Mouse (Mus musculus) heart, embryonic 10.5 days (tissue): Measurements from ENCODE around the gene Tas2r137. TPM values are rescaled to one million over a fixed set of nuclear protein-coding genes. Genes with fewer than 3 reads are reported as not detected.

Experiments used
- DNase-seq: peaks from one replicate; pipeline ENCODE4 v3.0.0-alpha.2; 2017; ENCODE audit warnings: low spot score
- H3K27ac ChIP-seq: fragments of 300-500 bp; sonication (generic); 2 replicates; pipeline ENCODE4 v1.5.1; 2016; ENCODE audit warnings: mild to moderate bottlenecking
- H3K27me3 ChIP-seq: fragments of 300-500 bp; sonication (generic); 2 replicates; pipeline ENCODE4 v1.6.1; 2016; ENCODE audit warnings: mild to moderate bottlenecking; ENCODE audit not compliant: poor library complexity, insufficient read depth, severe bottlenecking
- H3K36me3 ChIP-seq: fragments of 300-500 bp; sonication (generic); 2 replicates; pipeline ENCODE4 v1.6.1; 2016; ENCODE audit warnings: mild to moderate bottlenecking, moderate library complexity
- H3K4me1 ChIP-seq: fragments of 300-500 bp; sonication (generic); 2 replicates; pipeline ENCODE4 v1.6.1; 2016; ENCODE audit warnings: mild to moderate bottlenecking
- H3K4me3 ChIP-seq: fragments of 300-500 bp; sonication (generic); 2 replicates; pipeline ENCODE4 v1.5.1; 2016; ENCODE audit warnings: mild to moderate bottlenecking, moderate library complexity
- H3K9me3 ChIP-seq: fragments of 300-500 bp; sonication (generic); 2 replicates; pipeline ENCODE4 v1.6.1; 2016; ENCODE audit warnings: mild to moderate bottlenecking, moderate library complexity
- WGBS: fragments of 180-500 bp; shearing (Covaris S2); methylation state at CpG from one replicate; pipeline ENCODE4 v1.1.7; 2016; 5-methylcytosine and 5-hydroxymethylcytosine counted together
- polyA plus RNA-seq: library from polyadenylated mRNA; unstranded; fragments of >200 nt; fragmentation: Nextera tagmentation; extraction: Ambion mirVana; gene quantifications from 2 replicates; pipeline ENCODE4 v1.2.1, GENCODE M21; 2016

Gene Tas2r137
- polyA plus RNA-seq = not detected in 2 replicates

DNA sequence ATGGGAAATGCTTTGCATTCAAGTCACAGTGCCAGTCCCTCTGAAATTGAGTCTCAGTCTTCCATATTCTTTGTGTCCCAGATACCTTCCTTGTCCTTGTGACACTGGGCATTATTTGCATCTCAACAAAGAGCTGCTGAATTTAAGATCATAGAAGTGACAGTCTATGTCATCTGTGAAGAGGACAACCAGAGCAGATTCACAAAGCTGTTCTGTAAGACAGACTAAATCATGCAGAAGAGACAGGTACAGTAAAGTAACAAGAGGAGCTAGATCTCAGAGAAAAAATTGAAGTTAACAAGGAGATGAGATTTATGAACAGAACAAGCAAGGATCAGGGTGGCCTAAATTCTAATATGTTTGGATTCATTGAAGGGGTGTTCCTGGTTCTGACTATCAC, at the start of gene Tas2r137:
Gene Tas2r137 (plus strand): TSS at position 301 of the 400 bp plus-strand sequence.
- no peaks in the 10 kb centered on the region for H3K36me3 ChIP-seq
- no peaks in the 10 kb centered on the region for H3K4me1 ChIP-seq
- no peak within 1 kb of the TSS for H3K27ac ChIP-seq
- no peak for DNase-seq
- H3K27me3 ChIP-seq = no peaks in the 10 kb centered on the region
- no peaks in the 10 kb centered on the region for H3K9me3 ChIP-seq
- no peak within 1 kb of the TSS for H3K4me3 ChIP-seq

DNA sequence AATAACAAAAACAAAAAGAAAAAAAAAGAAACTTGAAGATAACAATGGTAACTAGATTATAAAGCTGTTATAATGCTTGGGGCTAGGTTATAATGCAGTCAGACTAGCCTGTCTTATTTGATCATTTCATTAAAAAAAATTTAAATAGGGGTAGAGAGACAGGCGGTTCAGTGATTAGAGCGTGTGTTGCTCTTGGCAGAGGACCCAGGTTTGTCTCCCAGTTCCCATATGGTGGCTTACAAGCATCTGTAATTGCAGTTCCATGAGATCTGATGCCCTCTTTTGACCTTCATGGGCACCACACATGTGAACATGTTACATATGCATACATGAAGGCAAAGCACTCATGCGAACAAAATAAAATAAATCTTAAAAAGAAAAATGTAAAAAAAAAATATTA, 49.8 kb upstream of the Tas2r137 start:
- H3K36me3 ChIP-seq = no peaks in the 10 kb centered on the region
- peaks cover 23% of the 10 kb centered on the region for H3K27me3 ChIP-seq
- H3K9me3 ChIP-seq = no peaks in the 10 kb centered on the region
- DNase-seq = no peak
- no peak overlapping the region for H3K27ac ChIP-seq
- WGBS = 64% methylated on average over 3 of the region's 3 CpGs
- no peak overlapping the region for H3K4me3 ChIP-seq
- no peaks in the 10 kb centered on the region for H3K4me1 ChIP-seq

DNA sequence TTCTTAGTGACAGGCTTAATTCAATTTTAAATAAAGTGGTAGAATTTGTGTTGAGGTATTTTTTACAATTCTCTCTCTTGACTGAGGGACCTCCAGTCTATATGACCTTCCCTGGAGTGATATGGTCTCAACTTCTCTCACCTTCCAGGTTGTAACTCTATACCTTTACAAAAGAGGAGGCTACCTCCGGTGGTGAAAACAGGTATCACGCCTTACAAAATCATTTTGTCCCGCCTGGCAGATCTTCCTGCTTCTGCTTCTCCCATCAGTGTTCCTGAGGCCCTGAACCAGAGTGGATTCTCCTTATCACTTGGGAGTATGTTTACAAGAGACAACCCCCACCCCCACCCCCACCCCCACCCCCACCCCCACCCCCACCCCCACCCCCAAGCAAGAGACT, 49.3 kb upstream of the Tas2r137 start:
- Histone ChIP-seq H3K4me1 (no peaks in the 10 kb centered on the region), H3K27ac (no peak overlapping the region), H3K27me3 (peaks cover 23% of the 10 kb centered on the region), H3K36me3 (no peaks in the 10 kb centered on the region), H3K9me3 (no peaks in the 10 kb centered on the region), H3K4me3 (no peak overlapping the region)
- DNase-seq = no peak
- 33% methylated on average over 3 of the region's 3 CpGs for WGBS

DNA sequence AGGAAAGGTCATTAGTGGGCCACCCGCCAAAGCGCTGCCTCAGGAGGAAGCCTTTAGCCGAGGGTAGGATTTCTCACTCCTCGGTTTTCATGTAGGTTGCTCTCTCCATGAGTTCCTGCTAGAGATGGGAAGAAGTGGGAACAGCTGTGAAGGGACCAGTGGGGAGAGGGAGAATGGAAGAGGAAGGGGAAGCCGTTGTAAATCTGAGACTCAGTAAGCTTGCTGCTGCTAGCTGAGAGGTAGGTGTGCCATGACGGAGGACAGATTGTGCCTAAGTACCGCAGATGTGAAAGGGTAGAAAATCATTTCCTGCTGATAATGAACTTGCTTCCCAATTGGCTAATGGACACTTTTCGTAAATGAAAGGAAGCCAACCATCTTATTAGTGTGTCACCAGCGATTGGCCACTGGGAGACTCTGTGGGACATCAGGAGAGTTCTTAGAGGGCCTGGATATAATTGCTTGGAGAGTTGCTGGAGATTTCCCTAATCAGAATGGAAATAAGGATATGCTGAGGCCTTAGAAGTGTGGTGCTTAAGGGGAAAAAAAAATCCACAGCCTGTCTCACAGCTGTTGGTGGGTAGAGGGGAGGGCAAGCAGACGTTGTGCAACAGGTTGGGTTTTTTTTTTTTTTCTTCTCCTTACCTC, 47.6 kb upstream of the Tas2r137 start:
- DNase-seq = no peak
- Histone ChIP-seq H3K9me3 (no peaks in the 10 kb centered on the region), H3K36me3 (no peaks in the 10 kb centered on the region), H3K4me3 (no peak overlapping the region), H3K27ac (no peak overlapping the region), H3K27me3 (peaks cover 12% of the 10 kb centered on the region; the same call in 1 of the 2 replicates), H3K4me1 (no peaks in the 10 kb centered on the region)
- WGBS = 27% methylated on average over 10 of the region's 10 CpGs

DNA sequence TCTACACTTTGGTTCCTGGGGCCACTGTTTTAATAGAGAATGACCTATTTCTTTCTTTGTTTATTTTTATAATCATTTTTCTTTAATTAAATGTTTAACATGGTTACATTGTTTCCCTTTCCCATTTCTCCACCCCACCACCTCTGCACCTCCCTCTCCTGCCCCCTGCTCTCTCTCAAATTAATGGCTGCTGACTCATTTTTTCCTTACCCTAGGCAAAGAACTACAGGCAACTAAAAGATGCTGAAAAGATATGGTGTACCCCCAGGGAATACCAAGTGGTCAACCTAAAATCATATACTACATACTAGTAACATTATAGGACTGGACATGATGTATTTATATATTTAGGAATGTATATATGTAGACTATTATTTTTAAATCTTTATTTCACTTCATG, 42.4 kb upstream of the Tas2r137 start:
- no peaks in the 10 kb centered on the region for H3K36me3 ChIP-seq
- no peak for DNase-seq
- no peak overlapping the region for H3K27ac ChIP-seq
- H3K4me1 ChIP-seq = no peaks in the 10 kb centered on the region
- no peaks in the 10 kb centered on the region for H3K9me3 ChIP-seq
- H3K4me3 ChIP-seq = no peak overlapping the region
- H3K27me3 ChIP-seq = no peaks in the 10 kb centered on the region

DNA sequence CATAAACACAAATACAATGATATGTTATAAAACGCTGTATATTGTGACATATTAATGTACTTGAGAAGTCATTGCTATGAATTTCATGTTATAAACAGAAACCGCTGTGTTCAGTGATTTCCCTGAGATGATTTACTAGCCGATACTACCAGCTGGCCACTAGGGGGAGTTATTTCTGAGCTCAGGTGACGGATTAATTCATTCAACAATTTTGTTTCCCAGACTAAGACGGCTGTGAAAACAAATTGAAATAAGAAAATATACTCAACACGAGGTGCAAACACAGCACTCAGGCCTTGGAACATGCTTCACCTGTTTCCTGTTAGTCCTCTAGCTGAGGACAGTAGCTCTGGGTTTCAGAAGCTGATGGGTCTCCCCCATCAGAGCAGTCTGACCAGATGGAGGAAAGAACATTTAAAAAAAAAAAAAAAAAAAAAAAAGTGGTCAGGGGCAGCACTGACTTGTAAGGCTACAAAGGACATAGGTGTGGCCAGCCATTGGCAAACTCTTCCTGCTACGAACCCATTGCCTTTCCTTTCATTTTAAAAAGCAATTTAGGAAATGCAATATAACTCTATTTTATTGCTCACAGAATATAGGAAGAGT, 36.5 kb upstream of the Tas2r137 start:
- H3K4me1 ChIP-seq = no peaks in the 10 kb centered on the region
- H3K9me3 ChIP-seq = no peaks in the 10 kb centered on the region
- H3K27ac ChIP-seq = no peak overlapping the region
- no peaks in the 10 kb centered on the region for H3K36me3 ChIP-seq
- H3K4me3 ChIP-seq = no peak overlapping the region
- DNase-seq = no peak
- no peaks in the 10 kb centered on the region; the same call in 1 of the 2 replicates for H3K27me3 ChIP-seq
- WGBS = 27% methylated on average over 7 of the region's 7 CpGs

DNA sequence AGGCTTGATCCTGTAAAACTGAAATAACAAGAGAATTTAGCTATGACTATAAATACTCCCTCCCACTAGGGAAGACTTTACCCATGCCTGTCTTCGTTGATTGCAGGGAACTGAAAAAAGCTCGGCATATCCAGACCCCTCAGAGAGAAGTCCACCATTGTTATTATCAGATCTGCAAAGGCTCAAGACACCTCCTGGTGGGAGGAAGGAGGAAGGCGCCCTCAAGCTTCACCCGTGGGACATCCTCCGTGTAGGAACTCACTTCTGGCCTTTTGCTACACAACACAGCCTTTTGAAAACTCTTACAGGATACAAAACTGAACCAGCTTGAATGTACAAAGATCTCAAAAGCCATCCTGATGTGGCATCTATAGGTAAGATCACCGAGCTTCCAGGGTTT, 25.3 kb upstream of the Tas2r137 start:
- Histone ChIP-seq H3K27ac (no peak overlapping the region), H3K4me3 (no peak overlapping the region), H3K9me3 (no peaks in the 10 kb centered on the region), H3K4me1 (no peaks in the 10 kb centered on the region), H3K36me3 (no peaks in the 10 kb centered on the region), H3K27me3 (no peaks in the 10 kb centered on the region)
- 46% methylated on average over 6 of the region's 6 CpGs for WGBS
- DNase-seq = no peak

DNA sequence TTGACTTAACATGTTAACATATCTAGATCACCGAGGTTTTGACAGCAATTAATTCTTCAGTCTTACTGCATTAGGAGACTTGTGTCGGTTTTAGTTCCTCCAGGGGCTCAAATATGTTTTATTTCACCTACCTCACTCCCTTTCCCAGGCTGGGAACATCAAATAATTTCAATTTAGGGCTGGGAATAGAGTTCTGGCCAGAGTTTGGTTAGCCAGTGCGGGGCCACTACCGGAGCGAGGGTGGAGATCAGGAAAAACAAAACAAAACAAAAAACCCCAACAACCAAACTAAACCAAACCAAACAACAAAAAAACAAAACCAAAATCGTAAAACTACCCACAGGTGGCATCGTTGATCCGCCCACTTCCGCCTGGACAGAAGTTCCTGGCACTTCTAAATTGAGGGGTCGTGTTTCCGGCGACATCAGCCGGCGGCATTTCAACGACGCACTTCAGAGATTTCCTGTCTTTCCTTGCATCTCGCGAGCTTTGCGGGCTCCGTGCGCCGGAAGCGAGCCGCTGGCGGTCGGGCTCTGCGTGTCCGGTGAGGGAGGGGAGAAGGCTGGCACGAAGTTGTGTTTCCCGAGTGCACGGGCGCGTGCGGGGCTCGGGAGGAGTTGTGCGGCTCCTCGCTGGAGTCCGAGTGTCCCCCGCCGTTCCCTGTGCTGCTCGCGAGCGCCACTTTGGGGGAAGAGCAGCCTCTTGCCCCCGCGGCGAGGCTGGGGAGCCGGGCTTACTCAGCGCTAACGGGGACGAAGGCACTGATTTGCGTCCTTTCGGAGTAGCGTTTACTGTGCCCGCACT, 19.9 kb upstream of the Tas2r137 start, which contains the start of gene Ssbp1:
Gene Ssbp1 (plus strand): TSS at position 437 of the 804 bp plus-strand sequence.
- peak; percentile 97 for DNase-seq
- Histone ChIP-seq H3K27ac (peak within 1 kb of the TSS; percentile 98), H3K4me1 (peaks cover 10% of the 10 kb centered on the region), H3K9me3 (no peaks in the 10 kb centered on the region), H3K27me3 (no peaks in the 10 kb centered on the region), H3K4me3 (peak within 1 kb of the TSS; percentile 87), H3K36me3 (peaks cover 31% of the 10 kb centered on the region)
- 1% methylated on average over 54 of the region's 54 CpGs for WGBS

DNA sequence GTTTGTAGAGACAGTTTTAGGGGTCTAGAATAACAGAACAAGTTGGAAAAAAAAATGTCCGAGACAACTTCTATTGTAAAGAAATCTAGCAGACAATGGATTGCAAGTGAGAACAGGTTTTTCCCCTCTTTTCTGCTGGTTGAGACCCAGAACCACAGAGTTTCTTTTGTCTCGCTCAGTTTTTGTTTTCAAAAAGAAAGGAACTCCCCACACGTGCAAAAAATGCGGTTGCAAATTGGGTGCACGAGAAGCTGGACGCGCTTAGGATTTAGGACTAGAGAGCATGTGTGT, 19.4 kb upstream of the Tas2r137 start:
- under 1% methylated on average over 7 of the region's 7 CpGs for WGBS
- H3K4me3 ChIP-seq = peak overlapping the region; percentile 87
- H3K27me3 ChIP-seq = no peaks in the 10 kb centered on the region
- peaks cover 10% of the 10 kb centered on the region for H3K4me1 ChIP-seq
- no peak for DNase-seq
- H3K9me3 ChIP-seq = no peaks in the 10 kb centered on the region
- peaks cover 35% of the 10 kb centered on the region for H3K36me3 ChIP-seq
- H3K27ac ChIP-seq = peak overlapping the region; percentile 98

DNA sequence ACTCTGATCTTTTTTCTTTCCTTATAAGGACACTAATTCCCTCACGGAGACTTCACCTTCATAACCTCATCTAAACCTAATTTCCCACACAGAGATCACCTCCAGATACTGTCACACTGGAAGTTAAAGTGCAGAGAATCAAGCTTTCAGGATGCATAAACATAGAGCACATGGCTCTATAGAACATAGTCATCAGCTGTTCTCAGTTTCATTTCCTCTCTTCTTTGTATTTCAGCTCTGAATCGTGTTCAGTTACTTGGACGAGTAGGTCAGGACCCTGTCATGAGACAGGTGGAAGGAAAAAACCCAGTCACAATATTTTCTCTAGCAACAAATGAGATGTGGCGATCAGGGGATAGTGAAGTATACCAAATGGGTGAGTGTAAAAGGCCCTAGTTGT, 14.9 kb upstream of the Tas2r137 start:
- 88% methylated on average over 4 of the region's 4 CpGs for WGBS
- no peak for DNase-seq
- peaks cover 65% of the 10 kb centered on the region for H3K36me3 ChIP-seq

DNA sequence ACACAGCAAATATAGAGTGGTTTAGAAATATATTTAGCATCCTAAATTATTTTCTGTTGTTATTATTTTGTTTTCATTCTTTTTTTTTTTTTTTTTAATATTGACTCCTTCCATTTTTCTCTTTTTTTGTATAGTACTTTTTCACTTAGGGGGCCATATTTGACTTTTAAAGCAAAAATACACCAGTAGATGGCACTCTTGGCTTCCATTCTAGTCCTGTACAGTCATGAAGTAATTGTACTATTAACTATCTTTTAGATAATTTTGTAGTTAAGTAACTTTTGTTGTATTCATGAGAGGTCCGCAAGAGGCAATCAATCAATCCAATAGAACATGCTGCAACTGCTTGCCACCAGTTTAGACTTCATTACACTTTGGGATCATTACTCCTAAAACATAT, 11.3 kb upstream of the Tas2r137 start:
- no peak overlapping the region for H3K4me3 ChIP-seq
- H3K27ac ChIP-seq = no peak overlapping the region
- peaks cover 82% of the 10 kb centered on the region for H3K36me3 ChIP-seq
- H3K9me3 ChIP-seq = no peaks in the 10 kb centered on the region
- H3K27me3 ChIP-seq = no peaks in the 10 kb centered on the region
- no peak for DNase-seq
- no peaks in the 10 kb centered on the region for H3K4me1 ChIP-seq
- WGBS = 80% methylated on average over 1 of the region's 1 CpGs

More for the DNA sequence above, 14.9 kb upstream of the Tas2r137 start:
- Histone ChIP-seq H3K4me3 (no peak overlapping the region), H3K27me3 (no peaks in the 10 kb centered on the region), H3K4me1 (peaks cover 10% of the 10 kb centered on the region), H3K27ac (no peak overlapping the region), H3K9me3 (no peaks in the 10 kb centered on the region)

DNA sequence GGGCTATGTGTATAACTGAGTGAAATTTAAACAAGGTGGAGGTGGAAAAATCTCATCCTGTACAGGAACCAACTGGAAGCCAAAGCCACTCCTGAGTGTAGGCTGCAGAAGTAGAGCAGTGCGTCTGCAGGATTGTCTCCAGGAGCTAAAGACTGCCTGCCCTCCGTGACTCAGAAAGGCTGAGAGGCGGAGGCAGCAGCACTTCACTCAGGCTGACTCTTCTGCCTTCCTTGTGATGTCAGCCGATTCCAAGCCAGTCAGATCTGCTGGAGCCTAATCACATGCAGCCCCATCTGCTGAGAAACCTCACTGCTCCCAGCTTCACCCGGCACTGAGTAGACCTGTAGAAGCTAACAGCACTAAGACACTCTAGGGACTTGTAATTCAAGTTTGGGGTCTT, 8.7 kb upstream of the Tas2r137 start:
- Histone ChIP-seq H3K4me1 (no peaks in the 10 kb centered on the region), H3K4me3 (no peak overlapping the region), H3K36me3 (peaks cover 66% of the 10 kb centered on the region), H3K27ac (no peak overlapping the region), H3K27me3 (no peaks in the 10 kb centered on the region), H3K9me3 (no peaks in the 10 kb centered on the region)
- DNase-seq = no peak
- 92% methylated on average over 5 of the region's 5 CpGs for whole genome bisulfite sequencing

DNA sequence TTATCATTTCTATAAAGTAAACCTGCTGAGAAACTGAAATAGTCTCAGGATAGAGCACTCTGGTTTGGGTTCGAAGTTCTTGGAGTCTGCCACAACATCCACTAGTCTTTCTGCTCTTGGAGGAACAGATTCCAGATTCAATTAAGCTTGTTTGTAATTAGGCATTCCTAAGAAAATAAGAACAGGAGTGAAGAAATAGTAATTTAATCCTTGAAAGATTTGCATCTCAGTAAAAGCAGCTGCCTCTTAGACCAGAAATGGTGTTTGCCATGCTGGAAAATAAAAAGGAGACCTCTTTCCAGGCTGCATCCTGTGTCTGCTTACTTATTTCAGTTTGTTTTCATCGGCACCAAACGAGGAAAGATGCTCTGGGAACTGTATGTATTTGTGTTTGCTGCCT, 2.2 kb downstream of the Tas2r137 start, which contains the start of gene Tas2r108:
Gene Tas2r108 (plus strand): TSS at position 301 of the 400 bp plus-strand sequence.
- Histone ChIP-seq H3K27ac (no peak within 1 kb of the TSS), H3K9me3 (no peaks in the 10 kb centered on the region), H3K36me3 (no peaks in the 10 kb centered on the region), H3K4me3 (no peak within 1 kb of the TSS), H3K4me1 (no peaks in the 10 kb centered on the region), H3K27me3 (no peaks in the 10 kb centered on the region)
- no peak for DNase-seq
- WGBS = 84% methylated on average over 3 of the region's 3 CpGs
